Mouse (Mus musculus) megakaryocyte, embryonic 14.5 days (primary cell): Measurements from ENCODE around the gene Vtcn1.

ENCODE experiments used
- FLI1 ChIP-seq: IDR thresholded peaks from 2 replicates; pipeline ENCODE4 v1.6.1; 2012; ENCODE audit warnings: low read length, inconsistent platforms, mixed read lengths
- GATA1 ChIP-seq: IDR thresholded peaks from 3 replicates; pipeline ENCODE4 v1.6.1; 2012; ENCODE audit warnings: mixed read lengths, low read length, inconsistent platforms, borderline replicate concordance

DNA sequence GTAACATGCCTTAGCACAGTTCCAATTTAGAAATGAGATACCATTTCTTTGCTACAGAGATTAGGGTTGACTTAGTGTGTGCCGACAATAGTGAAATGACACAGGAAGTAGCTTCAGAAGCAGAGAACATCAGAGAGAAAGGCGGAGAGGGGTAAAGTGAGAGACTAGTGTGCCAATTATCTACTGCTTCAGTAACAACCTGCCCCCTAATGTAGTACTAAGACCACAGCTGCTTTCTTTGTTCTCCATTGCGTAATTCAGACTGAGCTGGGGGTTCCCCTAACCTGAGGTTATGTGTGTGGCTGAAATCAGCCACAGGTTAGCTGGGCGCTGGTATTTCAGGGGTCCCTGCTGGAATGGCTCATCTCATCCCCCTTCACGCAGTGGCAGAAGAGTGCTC is 5.7 kb upstream of the Vtcn1 start:
- TF ChIP-seq GATA1 (no peak), FLI1 (no peak)
